Mouse (Mus musculus) Patski (cell line): ENCODE data around the gene Zbtb42. TPM values are rescaled to one million over a fixed set of nuclear protein-coding genes. Genes with fewer than 3 reads are reported as not detected.

Experiments
- ATAC-seq: fragments of 100-300 bp; one replicate; pipeline ENCODE4 v1.8.0; 2021
- CTCF ChIA-PET: fragments of 350-600 bp; sonication (Branson Sonifier 250); formaldehyde crosslinking; loops from one replicate; lab custom pipeline; 2022; ENCODE audit warnings: inconsistent platforms; lab: Charles Lee
- POLR2A ChIA-PET: fragments of 350-600 bp; sonication (Branson Sonifier 250); formaldehyde crosslinking; loops from one replicate; lab custom pipeline; 2022; ENCODE audit warnings: antibody characterized with exemption, inconsistent platforms; lab: Charles Lee
- DNase-seq: peaks from one replicate; pipeline ENCODE4 v3.0.0-alpha.2; 2011; ENCODE audit warnings: low read depth, low spot score
- H3K27me3 ChIP-seq: fragments of 371-371 bp; one replicate; pipeline ENCODE4 v1.5.1; 2021
- CTCF ChIP-seq: fragments of 100-300 bp; IDR thresholded peaks from one replicate; pipeline ENCODE4 v1.5.1; 2021
- in situ Hi-C: fragments of 300-500 bp; cut with MboI; formaldehyde crosslinking; loops from 3 replicates; pipeline ENCODE4 v1.11.1; 2018; ENCODE audit warnings: low pct_unique_long_range_greater_than_20kb, mixed read lengths
- polyA plus RNA-seq: library from polyadenylated mRNA; unstranded; gene quantifications from one replicate; pipeline ENCODE4 v1.2.3, GENCODE M21; 2021

The Zbtb42 gene
- polyA plus RNA-seq, 1 experiment from 2014 or later = 4.7 TPM

DNA sequence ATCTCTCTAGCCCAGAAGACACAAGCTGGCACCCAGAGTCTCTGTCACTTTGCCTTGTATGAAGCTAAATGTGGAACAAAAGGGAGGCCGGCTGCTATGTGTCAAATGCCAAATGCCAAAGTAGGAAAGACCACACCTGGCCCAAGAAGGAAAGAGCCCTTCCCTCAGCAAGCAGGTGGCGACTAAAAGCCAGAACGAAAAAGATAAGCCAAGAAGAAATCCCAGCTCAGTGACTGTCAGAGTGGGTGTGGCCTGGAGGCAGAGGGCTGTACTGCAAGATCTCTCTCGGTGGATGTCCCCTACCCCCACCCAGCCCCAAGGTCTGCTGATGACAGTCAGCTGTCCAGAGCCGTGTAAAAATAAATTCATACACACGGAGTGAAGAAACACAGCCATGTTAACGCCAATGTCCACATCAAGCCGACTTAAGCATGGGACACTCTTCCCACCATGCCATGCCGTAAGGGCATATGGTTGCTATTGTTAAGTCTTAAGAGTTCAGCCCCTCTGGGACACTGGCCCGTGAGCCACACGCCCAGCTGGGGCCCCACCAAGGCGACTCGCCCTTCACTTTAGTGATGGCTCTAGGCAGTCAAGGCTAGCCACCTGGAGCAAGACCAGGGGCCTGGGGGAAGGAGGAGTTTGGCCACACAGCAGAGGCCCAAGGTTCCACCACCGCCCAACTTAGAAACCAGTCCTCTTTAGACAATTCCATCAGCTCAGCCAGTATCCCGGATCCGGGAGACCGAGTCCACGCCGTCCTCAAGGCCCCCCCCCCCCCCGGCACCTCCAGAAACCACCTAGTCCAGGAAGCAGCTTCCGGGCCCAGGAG, 5.7 kb upstream of the Zbtb42 start:
- in situ Hi-C loops = no loop called here
- no peak for DNase-seq
- TF ChIP-seq CTCF = no peak

DNA sequence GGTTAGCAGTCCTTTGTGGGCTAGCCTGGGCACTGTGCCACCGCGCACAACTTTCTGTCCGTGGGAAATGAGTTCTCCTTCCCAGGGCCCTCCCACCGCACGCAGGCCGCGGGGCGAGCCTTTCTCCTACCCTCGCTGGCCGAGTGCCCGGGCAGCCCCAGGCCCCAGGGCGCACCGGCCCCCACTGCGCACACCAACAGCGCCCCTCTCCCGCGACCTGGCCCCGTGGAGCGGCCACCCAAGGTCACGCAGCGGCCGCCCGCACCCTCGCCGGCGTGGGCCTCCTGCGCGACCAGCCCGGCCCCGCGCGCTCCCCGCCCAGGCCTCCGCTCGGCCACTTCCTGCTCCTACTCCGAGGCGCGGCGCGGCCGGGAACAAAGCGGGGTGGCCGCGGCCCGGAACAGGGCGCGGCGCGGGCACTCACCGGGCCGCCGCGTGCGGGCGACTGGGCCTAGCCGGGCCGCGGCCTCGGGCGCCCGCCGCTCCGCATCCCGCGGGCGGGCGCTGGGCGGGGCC, 5.0 kb upstream of the Zbtb42 start:
- in situ Hi-C loops = no loop called here
- H3K27me3 ChIP-seq = no peaks in the 10 kb centered on the region
- ChIA-PET CTCF (interaction anchor here (1.3 to 1.4 kb wide), 2 partner anchors 14 to 33 kb away, joined by 3 read pairs; no protein-coding TSS in a partner anchor), POLR2A (no interaction called here)
- ATAC-seq (peak; percentile 4), DNase-seq (no peak)
- TF ChIP-seq CTCF = no peak

More for the DNA sequence above, 5.7 kb upstream of the Zbtb42 start:
- ChIA-PET POLR2A (no interaction called here), CTCF (interaction anchor here (1.3 to 1.5 kb wide), 3 partner anchors 9 to 48 kb away, joined by 3 to 4 read pairs (median 3); partner anchors contain the start of gene Cep170b)
- no peak for ATAC-seq
- no peaks in the 10 kb centered on the region for H3K27me3 ChIP-seq

DNA sequence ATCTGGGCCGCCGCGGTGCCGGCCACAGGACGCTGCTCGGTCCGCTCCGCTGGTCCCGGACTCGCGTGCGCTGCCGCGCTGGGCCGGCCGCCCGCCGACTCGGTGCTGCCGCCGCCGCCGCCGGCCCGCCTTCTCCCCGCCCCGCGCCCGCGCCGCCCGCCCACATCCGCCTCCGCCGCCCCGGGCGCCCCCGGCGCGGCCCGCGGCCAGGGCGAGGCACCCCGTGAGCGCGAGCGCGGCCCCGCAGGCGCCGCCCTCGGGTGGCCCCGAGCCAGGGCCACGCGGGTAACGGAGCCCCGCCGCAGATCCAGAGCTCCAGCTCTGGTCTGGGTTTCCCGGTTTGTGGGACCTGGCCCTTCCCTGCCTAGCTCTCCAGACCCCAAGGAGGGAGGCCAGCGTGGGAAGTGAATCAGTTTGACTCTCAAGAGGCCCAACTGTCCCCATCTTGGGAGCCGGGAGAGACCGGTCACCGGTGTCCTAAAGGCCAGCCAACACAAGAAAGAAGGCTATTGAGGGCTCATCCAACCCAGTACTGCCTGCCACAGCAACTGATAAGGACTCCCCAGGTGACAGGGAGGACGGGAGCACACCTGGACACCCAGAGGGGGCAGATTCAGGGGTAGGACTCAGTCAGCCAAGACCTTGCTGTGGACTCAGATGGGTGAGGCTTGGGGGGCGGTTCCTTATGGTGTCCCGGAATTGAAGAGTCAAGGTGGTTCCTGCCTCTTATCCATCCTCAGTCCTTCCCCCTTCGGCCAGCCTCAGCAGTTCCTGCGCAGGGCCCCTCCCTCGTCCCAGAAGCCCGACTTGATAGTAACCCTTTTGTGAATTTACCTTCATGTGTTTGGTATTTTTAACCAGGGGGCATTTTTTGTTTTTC, 4.3 kb upstream of the Zbtb42 start, which contains the start of gene Akt1:
Gene Akt1, minus strand, starts transcription at position 753 of the 880 bp plus-strand sequence.
- in situ Hi-C loops = no loop called here
- POLR2A ChIA-PET = interaction anchor here (0.6 to 0.8 kb wide), 3 partner anchors 19 to 495 kb away, joined by 3 read pairs; no protein-coding TSS in a partner anchor
- TF ChIP-seq CTCF = no peak
- CTCF ChIA-PET = interaction anchor here (0.6 to 1.4 kb wide), 7 partner anchors 9 to 39 kb away, joined by 3 to 4 read pairs (median 3); no protein-coding TSS in a partner anchor
- H3K27me3 ChIP-seq = no peaks in the 10 kb centered on the region
- DNase-seq (no peak), ATAC-seq (peak; percentile 31)

DNA sequence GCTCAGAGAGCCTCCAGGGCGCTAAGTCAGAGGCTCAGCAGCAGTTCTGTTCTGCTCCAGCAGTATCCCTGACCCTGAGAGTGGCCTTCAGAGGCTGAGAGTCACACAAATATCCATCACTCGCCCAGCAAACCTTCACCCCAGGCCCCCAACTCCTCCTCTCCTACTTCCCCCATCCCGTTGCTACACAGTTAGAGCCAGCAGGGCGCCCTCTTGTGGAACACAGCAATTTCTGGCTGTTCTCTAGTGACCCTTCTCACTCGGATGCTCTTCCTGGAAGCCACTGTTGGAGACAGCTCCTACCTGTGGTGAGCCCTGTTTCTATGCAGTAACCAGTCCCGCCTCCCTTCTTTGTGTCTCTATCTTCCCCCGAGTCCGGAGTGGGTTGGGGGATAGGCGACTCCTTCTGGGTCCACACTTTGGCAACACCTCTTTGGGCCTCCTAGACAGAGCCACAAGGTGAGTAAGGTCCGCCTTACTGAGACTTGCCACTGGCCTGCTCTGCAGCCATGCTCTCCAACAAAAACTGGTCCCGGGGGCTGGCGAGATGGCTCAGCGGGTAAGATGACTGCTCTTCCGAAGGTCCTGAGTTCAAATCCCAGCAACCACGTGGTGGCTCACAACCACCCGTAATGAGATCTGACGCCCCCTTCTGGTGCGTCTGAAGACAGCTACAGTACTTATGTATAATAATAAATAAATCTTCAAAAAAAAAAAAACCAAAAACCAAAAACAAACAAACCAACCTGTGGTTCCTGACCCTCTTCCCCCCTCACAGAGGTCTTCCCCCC, 3.2 kb upstream of the Zbtb42 start:
- DNase-seq (no peak), ATAC-seq (peak; percentile 33)
- in situ Hi-C loops = no loop called here
- H3K27me3 ChIP-seq = no peaks in the 10 kb centered on the region
- POLR2A ChIA-PET = interaction anchor here (0.6 to 0.8 kb wide), 4 partner anchors 17 to 523 kb away, joined by 3 to 7 read pairs (median 3); no protein-coding TSS in a partner anchor
- TF ChIP-seq CTCF = no peak
- CTCF ChIA-PET = interaction anchor here (0.8 to 1.4 kb wide), 6 partner anchors 8 to 32 kb away, joined by 3 to 4 read pairs (median 3); no protein-coding TSS in a partner anchor

DNA sequence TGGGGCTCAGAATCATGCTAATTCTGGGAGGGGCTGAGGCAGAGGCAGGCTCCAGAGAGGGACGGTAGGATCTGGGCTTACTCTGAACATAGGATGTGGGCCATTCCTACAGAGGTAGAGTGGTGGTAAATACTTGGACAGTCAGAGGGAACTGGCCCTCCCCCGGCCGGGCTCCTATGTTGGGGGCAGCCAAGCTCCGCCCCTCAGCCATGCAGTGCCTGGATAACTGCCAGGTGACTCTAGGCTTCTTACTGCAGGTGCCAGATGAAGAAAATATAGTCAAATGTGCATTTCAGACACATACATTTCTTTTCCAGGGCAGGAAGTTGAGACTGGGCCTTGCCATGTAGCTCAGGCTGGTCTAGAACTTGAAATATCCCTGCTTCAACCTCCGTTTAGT, 1.6 kb upstream of the Zbtb42 start:
- TF ChIP-seq CTCF = no peak
- POLR2A ChIA-PET = no interaction called here
- H3K27me3 ChIP-seq = no peaks in the 10 kb centered on the region
- DNase-seq = no peak
- ATAC-seq = no peak
- in situ Hi-C loops = no loop called here
- CTCF ChIA-PET = no interaction called here

DNA sequence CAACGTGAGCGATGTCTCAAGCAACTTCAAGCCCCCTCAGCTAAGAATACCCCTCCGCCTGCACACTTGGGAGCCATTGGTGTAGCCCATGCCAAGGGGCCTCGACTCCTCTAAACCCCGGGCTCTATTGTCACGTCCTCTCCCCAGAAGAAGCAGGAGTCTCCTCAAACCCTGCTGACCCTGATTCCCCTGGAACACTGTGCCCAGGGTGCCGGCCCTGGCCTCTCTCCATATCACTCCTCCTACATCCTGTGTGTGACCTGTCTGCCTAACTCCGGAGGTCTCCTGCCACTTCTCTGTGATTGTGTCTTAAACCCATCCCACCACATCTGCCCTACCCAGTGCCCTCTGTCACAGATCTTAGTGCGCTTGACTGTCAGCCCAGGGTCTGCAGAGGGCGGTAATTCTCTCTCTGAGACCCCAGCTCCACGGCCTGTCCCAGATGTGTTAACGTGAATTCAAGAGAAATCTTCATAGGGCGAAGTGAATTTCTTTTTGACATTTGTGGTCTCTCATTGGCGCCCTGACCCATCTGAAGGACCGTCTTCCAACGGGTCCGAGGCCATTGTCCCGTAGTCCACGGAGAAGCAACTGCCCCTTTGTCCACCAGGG, 579 bp upstream of the Zbtb42 start:
- ATAC-seq (no peak), DNase-seq (no peak)
- H3K27me3 ChIP-seq = no peaks in the 10 kb centered on the region
- POLR2A ChIA-PET = interaction anchor here (1.5 to 1.9 kb wide), 2 partner anchors 15 to 29 kb away, joined by 3 to 7 read pairs; no protein-coding TSS in a partner anchor
- in situ Hi-C loops = no loop called here
- CTCF ChIA-PET = no interaction called here
- no peak for TF ChIP-seq CTCF

DNA sequence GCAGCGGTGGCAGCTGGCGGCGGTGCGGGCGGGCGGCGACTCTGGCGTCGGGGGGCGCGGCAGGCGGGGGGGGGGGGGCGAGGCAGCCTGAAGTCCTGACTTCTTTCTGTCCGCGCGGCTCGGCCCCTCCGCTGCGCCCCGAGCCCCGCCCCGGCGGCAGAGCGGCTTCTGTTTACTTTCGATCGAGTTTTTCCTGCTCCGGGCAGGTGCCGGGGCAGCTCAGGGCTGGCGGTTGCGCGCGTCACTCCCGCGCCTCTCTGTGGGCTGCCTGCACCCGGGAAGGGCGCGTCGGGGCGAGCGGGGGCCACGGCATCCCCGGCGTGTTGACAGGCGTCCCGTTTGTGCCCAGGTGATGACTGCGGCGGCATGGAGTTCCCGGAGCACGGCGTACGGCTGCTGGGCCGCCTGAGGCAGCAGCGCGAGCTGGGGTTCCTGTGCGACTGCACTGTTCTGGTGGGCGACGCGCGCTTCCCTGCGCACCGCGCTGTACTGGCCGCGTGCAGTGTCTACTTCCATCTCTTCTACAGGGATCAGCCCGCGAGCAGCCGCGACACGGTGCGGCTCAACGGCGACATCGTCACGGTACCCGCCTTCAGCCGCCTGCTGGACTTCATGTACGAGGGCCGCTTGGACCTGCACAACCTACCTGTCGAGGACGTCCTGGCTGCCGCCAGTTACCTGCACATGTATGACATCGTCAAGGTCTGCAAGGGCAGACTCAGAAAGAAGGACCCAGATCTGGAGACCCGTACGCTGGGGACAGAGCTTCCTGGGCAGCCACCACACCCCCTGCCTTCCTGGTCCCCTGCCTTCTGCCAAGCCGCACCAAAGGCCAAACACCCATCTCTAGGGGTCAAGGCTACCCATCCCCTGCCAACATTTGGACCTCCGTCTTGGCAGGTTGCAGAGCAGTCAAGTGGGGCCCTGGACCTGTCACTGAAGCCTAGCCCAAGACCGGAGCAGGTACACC, 684 bp downstream of the Zbtb42 start:
- in situ Hi-C loops = no loop called here
- no peaks in the 10 kb centered on the region for H3K27me3 ChIP-seq

DNA sequence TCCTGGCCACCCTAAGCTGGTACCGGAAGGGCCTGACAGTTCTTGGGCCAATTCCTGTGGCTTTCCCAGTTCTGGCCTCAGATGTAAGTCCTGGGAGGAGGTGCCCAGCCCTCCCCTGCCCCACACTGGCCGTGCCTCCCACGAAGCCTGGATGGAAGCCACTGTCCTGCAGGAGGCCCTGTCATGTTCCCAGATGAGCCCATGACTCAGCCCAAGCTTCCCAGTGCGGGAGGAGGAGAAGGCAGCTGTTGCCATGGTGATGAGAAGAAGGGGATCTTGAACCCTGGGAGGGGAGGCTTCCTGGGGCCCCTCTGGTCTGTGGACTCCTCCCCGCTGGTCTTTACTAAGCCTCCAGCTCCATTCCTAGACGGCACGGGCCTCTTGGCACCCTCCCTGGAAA, 4.7 kb downstream of the Zbtb42 start:
- H3K27me3 ChIP-seq = no peaks in the 10 kb centered on the region
- TF ChIP-seq CTCF = no peak
- in situ Hi-C loops = no loop called here
- POLR2A ChIA-PET = no interaction called here
- CTCF ChIA-PET = interaction anchor here (1.3 kb wide), 1 partner anchor 8 kb away, joined by 4 read pairs; the partner anchor contains the start of gene Akt1
- ATAC-seq (peak; percentile 9), DNase-seq (no peak)

More for the DNA sequence above, 684 bp downstream of the Zbtb42 start:
- DNase-seq (no peak), ATAC-seq (peak; percentile 3)
- POLR2A ChIA-PET = interaction anchor here (1.5 to 1.9 kb wide), 2 partner anchors 14 to 28 kb away, joined by 3 to 7 read pairs; no protein-coding TSS in a partner anchor
- no peak for TF ChIP-seq CTCF
- CTCF ChIA-PET = no interaction called here
